Mouse (Mus musculus) CD4-positive, CD25-positive, alpha-beta regulatory T cell, adult 4 months (primary cell): ENCODE data around the gene Olfr1318. TPM values are rescaled to one million over a fixed set of nuclear protein-coding genes. Genes with fewer than 3 reads are reported as not detected.

Experiments used
- ATAC-seq: one replicate; pipeline ENCODE4 v1.8.0; 2017
- polyA plus RNA-seq, 2 experiments: library from polyadenylated mRNA; unstranded; fragments of 100-300 nt; shearing (Covaris generic); gene quantifications; one replicate each; pipeline ENCODE4 v1.2.1; 2017

Gene Olfr1318
- polyA plus RNA-seq, result not detected

GRCm38 (mm10) chr2:112153898-112154297, at the start of gene Olfr1318:
Gene Olfr1318 (plus strand): TSS chr2:112154198.
- no peak for ATAC-seq

- ATAC-seq, result no peak
These were observed 38.7 kb upstream of the Olfr1318 start, which contains the start of gene Olfr1315-ps1 for GRCm38 (mm10) chr2:112115340-112115739. Gene Olfr1315-ps1 (minus strand): TSS chr2:112115440.

- ATAC-seq, result no peak
These were observed 19.1 kb upstream of the Olfr1318 start, which contains the start of gene Olfr1316 for GRCm38 (mm10) chr2:112134877-112135276. Gene Olfr1316 (minus strand): TSS chr2:112134977.

- no peak for ATAC-seq
These were observed 14.0 kb upstream of the Olfr1318 start, which contains the start of gene Olfr1317 for GRCm38 (mm10) chr2:112140029-112140428. Gene Olfr1317 (plus strand): TSS chr2:112140329.

- peak; percentile 97 for ATAC-seq
These were observed 42.9 kb downstream of the Olfr1318 start for GRCm38 (mm10) chr2:112196859-112197258.

- ATAC-seq, result no peak
These were observed 49.1 kb downstream of the Olfr1318 start for GRCm38 (mm10) chr2:112203056-112203455.

Other genes with a start within 250 kb of the Olfr1318 start
- gene Olfr1306, start 237.9 kb upstream of the Olfr1318 start, polyA plus RNA-seq, result not detected
- under 1 TPM; 0.04 to 0.09 TPM for gene Olfr1307, start 204.8 kb upstream of the Olfr1318 start, polyA plus RNA-seq
- gene Olfr1308, start 189.3 kb upstream of the Olfr1318 start, polyA plus RNA-seq, result not detected
- not detected for gene Olfr1309, start 163.9 kb upstream of the Olfr1318 start, polyA plus RNA-seq
- gene Olfr1310, start 141.5 kb upstream of the Olfr1318 start, polyA plus RNA-seq, result not detected
- not detected for gene Olfr1311, start 129.8 kb upstream of the Olfr1318 start, polyA plus RNA-seq
- under 1 TPM in 1 of 2 experiments, not detected in 1; 0.08 TPM for gene Olfr1312, start 104.0 kb upstream of the Olfr1318 start, polyA plus RNA-seq
- not detected for gene Olfr1313, start 76.4 kb upstream of the Olfr1318 start, polyA plus RNA-seq
- not detected for gene Olfr1314, start 57.4 kb upstream of the Olfr1318 start, polyA plus RNA-seq
- not detected for gene Olfr1315-ps1, start 38.8 kb upstream of the Olfr1318 start, polyA plus RNA-seq
- not detected for gene Olfr1316, start 19.2 kb upstream of the Olfr1318 start, polyA plus RNA-seq
- gene Olfr1317, start 13.9 kb upstream of the Olfr1318 start, polyA plus RNA-seq, result not detected
- 10 to 100 TPM; 23.6 to 39.7 TPM for gene Lpcat4, start 85.3 kb downstream of the Olfr1318 start, polyA plus RNA-seq
- not detected for gene Nutm1, start 105.1 kb downstream of the Olfr1318 start, polyA plus RNA-seq
- gene Nop10, start 107.7 kb downstream of the Olfr1318 start, polyA plus RNA-seq, result 100 to 1,000 TPM; 153 to 229 TPM
- gene Slc12a6, start 111.6 kb downstream of the Olfr1318 start, polyA plus RNA-seq, result 10 to 100 TPM; 51.7 to 61.2 TPM
- gene Gm21985, start 112.1 kb downstream of the Olfr1318 start, polyA plus RNA-seq, result not detected
- gene Emc4, start 213.8 kb downstream of the Olfr1318 start, polyA plus RNA-seq, result 10 to 100 TPM; 67.0 to 76.1 TPM
- 10 to 100 TPM; 21.1 to 23.5 TPM for gene Katnbl1, start 225.0 kb downstream of the Olfr1318 start, polyA plus RNA-seq